Mouse (Mus musculus) C2C12 (cell line): ENCODE results near the gene Ddb1.

ENCODE experiments used
- CEBPB ChIP-seq: IDR thresholded peaks from one replicate; pipeline ENCODE4 v1.6.1; 2011; ENCODE audit warnings: low read depth, mild to moderate bottlenecking, control low read depth, moderate library complexity
- CTCF ChIP-seq: IDR thresholded peaks from one replicate; pipeline ENCODE4 v1.5.1; 2011; ENCODE audit not compliant: control insufficient read depth, insufficient read depth, insufficient read length
- MAX ChIP-seq: IDR thresholded peaks from one replicate; pipeline ENCODE4 v1.6.1; 2011; ENCODE audit warnings: mild to moderate bottlenecking, control low read depth
- MYOG ChIP-seq: IDR thresholded peaks from one replicate; pipeline ENCODE4 v1.6.1; 2011; ENCODE audit not compliant: control insufficient read depth, insufficient read length; ENCODE audit errors: extremely low read depth
- USF1 ChIP-seq: IDR thresholded peaks from one replicate; pipeline ENCODE4 v1.6.1; 2011; ENCODE audit warnings: low read depth, mild to moderate bottlenecking, control low read depth, moderate library complexity

DNA sequence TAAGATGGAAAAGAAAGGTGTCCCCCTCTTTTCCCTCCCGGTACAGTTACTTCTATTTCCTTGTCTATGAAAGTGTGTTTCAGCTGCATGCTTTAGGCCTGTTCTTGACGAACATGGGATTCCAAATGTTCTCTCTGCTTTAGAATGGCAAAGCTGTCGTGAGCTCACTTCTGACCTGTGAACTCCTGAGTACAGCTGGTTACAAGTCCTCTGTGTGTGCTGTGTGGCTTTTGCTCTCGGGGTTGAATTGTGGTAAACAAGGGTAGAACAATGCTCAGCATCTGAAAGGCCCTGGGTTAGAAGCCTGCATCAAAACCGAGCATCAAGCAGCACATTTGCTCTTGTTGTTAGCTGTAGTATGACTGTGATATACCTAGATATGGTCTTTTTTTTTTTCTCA lies 42.8 kb upstream of the Ddb1 start:
- TF ChIP-seq CTCF: no peak
- no peak for TF ChIP-seq MAX
- no peak for TF ChIP-seq CEBPB
- no peak for TF ChIP-seq USF1
- TF ChIP-seq MYOG: no peak
